Mouse (Mus musculus): ENCODE data around the gene Slc44a1. TPM values are rescaled to one million over a fixed set of nuclear protein-coding genes. Genes with fewer than 3 reads are reported as not detected.

Gene Slc44a1
- polyA plus RNA-seq, 1 experiment from 2014 or later, result 48.8 TPM

DNA sequence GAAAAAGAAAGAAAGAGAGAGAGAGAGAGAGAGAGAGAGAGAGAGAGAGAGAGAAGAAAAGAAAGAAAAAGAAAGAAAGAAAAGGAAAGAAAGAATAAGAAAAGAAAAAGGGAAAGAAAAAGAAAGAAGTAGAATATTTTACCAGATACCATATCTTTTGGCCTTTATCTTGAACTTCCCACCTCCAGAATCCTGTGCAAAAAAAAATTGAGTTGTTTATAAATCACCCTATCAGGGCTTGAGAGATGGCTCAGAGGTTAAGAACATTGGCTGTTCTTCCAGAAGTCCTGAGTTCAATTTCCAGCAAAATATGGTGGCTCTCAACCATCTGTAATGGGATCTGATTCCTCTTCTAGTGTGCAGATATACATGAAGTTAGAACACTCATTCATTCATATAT is 33.3 kb upstream of the Slc44a1 start:
- Histone ChIP-seq H3K4me1 (ENCODE audit: control insufficient read depth, insufficient read depth, low read length) (no peaks in the 10 kb centered on the region), H3K27me3 (ENCODE audit: control insufficient read depth, insufficient read depth, low read length) (no peaks in the 10 kb centered on the region), H3K4me2 (replicated peaks; ENCODE audit: low read depth, low read length) (no peak overlapping the region), H3K27ac (ENCODE audit: low read depth, low read length) (no peak overlapping the region), H3K36me3 (ENCODE audit: control insufficient read depth, insufficient read depth, low read length) (no peaks in the 10 kb centered on the region), H3K9ac (ENCODE audit: low read depth, low read length) (no peak overlapping the region), H3K4me3 (ENCODE audit: low read length) (no peak overlapping the region), H3K9me3 (ENCODE audit: control insufficient read depth, low read length) (no peaks in the 10 kb centered on the region)
- no peak for ATAC-seq (ENCODE audit: low FRiP score, low TSS enrichment)

DNA sequence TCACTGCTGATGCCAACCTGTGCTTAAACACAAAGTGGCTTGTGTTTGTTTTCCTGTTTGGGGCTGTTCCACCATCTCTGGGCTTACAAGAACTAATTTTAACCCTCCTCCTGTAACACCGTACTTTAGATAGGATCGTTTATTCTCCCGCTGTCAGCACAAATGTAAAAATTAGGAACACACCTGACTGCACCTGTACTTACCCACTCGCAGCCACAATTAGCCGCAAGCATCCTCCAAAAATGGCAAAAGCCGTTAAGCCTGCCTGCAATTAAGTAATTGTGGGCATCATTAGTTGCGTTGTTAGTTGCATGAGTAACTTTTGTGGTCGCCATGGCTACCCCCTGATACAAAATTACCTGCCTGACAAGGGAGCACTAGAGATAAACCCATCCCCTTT is 31.4 kb upstream of the Slc44a1 start:
- 52% methylated on average over 8 of the region's 8 CpGs for WGBS
- Histone ChIP-seq H3K4me1 (ENCODE audit: control insufficient read depth, insufficient read depth, low read length) (no peaks in the 10 kb centered on the region), H3K9ac (ENCODE audit: low read depth, low read length) (no peak overlapping the region)

GRCm38 (mm10) chr4:53409526-53410085 is 30.6 kb upstream of the Slc44a1 start:
- no peak for ATAC-seq (ENCODE audit: low FRiP score, low TSS enrichment)
- Histone ChIP-seq H3K4me2 (replicated peaks; ENCODE audit: low read depth, low read length) (no peak overlapping the region), H3K27ac (ENCODE audit: low read depth, low read length) (no peak overlapping the region), H3K9ac (ENCODE audit: low read depth, low read length) (no peak overlapping the region), H3K36me3 (ENCODE audit: control insufficient read depth, insufficient read depth, low read length) (no peaks in the 10 kb centered on the region), H3K4me3 (ENCODE audit: low read length) (no peak overlapping the region), H3K9me3 (ENCODE audit: control insufficient read depth, low read length) (no peaks in the 10 kb centered on the region), H3K27me3 (ENCODE audit: control insufficient read depth, insufficient read depth, low read length) (no peaks in the 10 kb centered on the region), H3K4me1 (ENCODE audit: control insufficient read depth, insufficient read depth, low read length) (no peaks in the 10 kb centered on the region)
- WGBS, result 19% methylated on average over 5 of the region's 5 CpGs

More for the DNA sequence above, 31.4 kb upstream of the Slc44a1 start:
- no peak for ATAC-seq (ENCODE audit: low FRiP score, low TSS enrichment)
- H3K9me3 ChIP-seq (ENCODE audit: control insufficient read depth, low read length), result no peaks in the 10 kb centered on the region
- H3K4me2 ChIP-seq (replicated peaks; ENCODE audit: low read depth, low read length), result no peak overlapping the region
- no peak overlapping the region for H3K27ac ChIP-seq (ENCODE audit: low read depth, low read length)
- no peaks in the 10 kb centered on the region for H3K36me3 ChIP-seq (ENCODE audit: control insufficient read depth, insufficient read depth, low read length)
- no peaks in the 10 kb centered on the region for H3K27me3 ChIP-seq (ENCODE audit: control insufficient read depth, insufficient read depth, low read length)
- no peak overlapping the region for H3K4me3 ChIP-seq (ENCODE audit: low read length)

- H3K27me3 ChIP-seq (ENCODE audit: control insufficient read depth, insufficient read depth, low read length), result no peaks in the 10 kb centered on the region
- H3K9me3 ChIP-seq (ENCODE audit: control insufficient read depth, low read length), result no peaks in the 10 kb centered on the region
- WGBS, result 76% methylated on average over 5 of the region's 5 CpGs
- no peak overlapping the region for H3K4me3 ChIP-seq (ENCODE audit: low read length)
- no peaks in the 10 kb centered on the region for H3K4me1 ChIP-seq (ENCODE audit: control insufficient read depth, insufficient read depth, low read length)
- no peak overlapping the region for H3K4me2 ChIP-seq (replicated peaks; ENCODE audit: low read depth, low read length)
- no peak overlapping the region for H3K9ac ChIP-seq (ENCODE audit: low read depth, low read length)
- no peak for ATAC-seq (ENCODE audit: low FRiP score, low TSS enrichment)
- H3K27ac ChIP-seq (ENCODE audit: low read depth, low read length), result no peak overlapping the region
- H3K36me3 ChIP-seq (ENCODE audit: control insufficient read depth, insufficient read depth, low read length), result no peaks in the 10 kb centered on the region
These were observed 29.5 kb upstream of the Slc44a1 start for GRCm38 (mm10) chr4:53410752-53411151.

- H3K27me3 ChIP-seq (ENCODE audit: control insufficient read depth, insufficient read depth, low read length), result no peaks in the 10 kb centered on the region
- H3K4me3 ChIP-seq (ENCODE audit: low read length), result no peak overlapping the region
- WGBS, result 85% methylated on average over 9 of the region's 9 CpGs
- H3K9ac ChIP-seq (ENCODE audit: low read depth, low read length), result no peak overlapping the region
- H3K4me2 ChIP-seq (replicated peaks; ENCODE audit: low read depth, low read length), result no peak overlapping the region
- H3K4me1 ChIP-seq (ENCODE audit: control insufficient read depth, insufficient read depth, low read length), result no peaks in the 10 kb centered on the region
- no peaks in the 10 kb centered on the region for H3K9me3 ChIP-seq (ENCODE audit: control insufficient read depth, low read length)
- no peaks in the 10 kb centered on the region for H3K36me3 ChIP-seq (ENCODE audit: control insufficient read depth, insufficient read depth, low read length)
- H3K27ac ChIP-seq (ENCODE audit: low read depth, low read length), result no peak overlapping the region
- ATAC-seq (ENCODE audit: low FRiP score, low TSS enrichment), result no peak
These were observed 28.0 kb upstream of the Slc44a1 start for GRCm38 (mm10) chr4:53411958-53412870.

GRCm38 (mm10) chr4:53412991-53413390 is 27.2 kb upstream of the Slc44a1 start:
- 88% methylated on average over 6 of the region's 6 CpGs for WGBS
- Histone ChIP-seq H3K36me3 (ENCODE audit: control insufficient read depth, insufficient read depth, low read length) (no peaks in the 10 kb centered on the region), H3K4me3 (ENCODE audit: low read length) (no peak overlapping the region), H3K4me2 (replicated peaks; ENCODE audit: low read depth, low read length) (no peak overlapping the region), H3K4me1 (ENCODE audit: control insufficient read depth, insufficient read depth, low read length) (no peaks in the 10 kb centered on the region), H3K9me3 (ENCODE audit: control insufficient read depth, low read length) (no peaks in the 10 kb centered on the region), H3K9ac (ENCODE audit: low read depth, low read length) (no peak overlapping the region), H3K27me3 (ENCODE audit: control insufficient read depth, insufficient read depth, low read length) (no peaks in the 10 kb centered on the region), H3K27ac (ENCODE audit: low read depth, low read length) (no peak overlapping the region)
- ATAC-seq (ENCODE audit: low FRiP score, low TSS enrichment), result no peak

GRCm38 (mm10) chr4:53414031-53414797 is 26.0 kb upstream of the Slc44a1 start:
- H3K9ac ChIP-seq (ENCODE audit: low read depth, low read length), result no peak overlapping the region
- H3K27me3 ChIP-seq (ENCODE audit: control insufficient read depth, insufficient read depth, low read length), result no peaks in the 10 kb centered on the region
- 77% methylated on average over 9 of the region's 9 CpGs for WGBS
- H3K4me3 ChIP-seq (ENCODE audit: low read length), result no peak overlapping the region
- no peaks in the 10 kb centered on the region for H3K36me3 ChIP-seq (ENCODE audit: control insufficient read depth, insufficient read depth, low read length)
- ATAC-seq (ENCODE audit: low FRiP score, low TSS enrichment), result no peak
- no peak overlapping the region for H3K27ac ChIP-seq (ENCODE audit: low read depth, low read length)
- no peaks in the 10 kb centered on the region for H3K4me1 ChIP-seq (ENCODE audit: control insufficient read depth, insufficient read depth, low read length)
- H3K4me2 ChIP-seq (replicated peaks; ENCODE audit: low read depth, low read length), result no peak overlapping the region
- H3K9me3 ChIP-seq (ENCODE audit: control insufficient read depth, low read length), result no peaks in the 10 kb centered on the region

DNA sequence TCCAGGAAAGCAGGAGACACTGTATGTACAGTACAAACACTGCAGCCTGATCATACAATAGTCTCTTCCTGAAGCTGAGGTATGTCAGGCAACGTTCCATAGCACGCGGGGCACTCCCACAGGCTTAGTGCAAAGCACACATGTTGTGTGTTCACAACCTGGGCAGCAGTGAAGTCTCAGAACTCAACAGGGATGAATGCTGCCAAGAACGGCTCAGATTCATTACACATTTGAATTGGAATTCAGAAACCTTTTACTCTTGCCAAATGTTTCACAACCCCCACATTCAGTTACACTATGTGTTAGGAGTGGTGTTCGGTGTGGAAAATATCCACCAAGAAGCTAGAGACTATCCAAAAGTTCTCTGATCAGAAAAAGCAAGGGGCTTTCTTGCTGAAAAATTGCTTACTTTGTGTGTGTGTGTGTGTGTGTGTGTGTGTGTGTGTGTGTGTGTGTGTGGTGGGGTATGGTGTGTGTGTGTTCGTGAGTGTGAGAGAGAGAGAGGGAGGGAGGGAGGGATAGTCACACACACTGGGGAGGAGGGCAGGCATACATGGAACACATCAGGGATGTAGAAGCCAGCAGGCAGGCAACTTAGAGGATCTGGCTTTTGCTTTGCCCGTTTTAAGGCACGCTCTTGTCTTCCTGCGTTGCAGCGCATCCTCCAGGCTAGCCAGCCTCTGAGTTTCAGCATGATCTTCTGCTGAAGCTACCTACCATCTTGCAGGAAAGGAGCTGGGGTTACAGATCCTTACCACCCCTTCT is 24.2 kb upstream of the Slc44a1 start:
- no peaks in the 10 kb centered on the region for H3K9me3 ChIP-seq (ENCODE audit: control insufficient read depth, low read length)
- no peaks in the 10 kb centered on the region for H3K4me1 ChIP-seq (ENCODE audit: control insufficient read depth, insufficient read depth, low read length)
- ATAC-seq (ENCODE audit: low FRiP score, low TSS enrichment), result no peak
- no peak overlapping the region for H3K9ac ChIP-seq (ENCODE audit: low read depth, low read length)
- H3K27me3 ChIP-seq (ENCODE audit: control insufficient read depth, insufficient read depth, low read length), result no peaks in the 10 kb centered on the region
- H3K4me2 ChIP-seq (replicated peaks; ENCODE audit: low read depth, low read length), result no peak overlapping the region
- no peak overlapping the region for H3K27ac ChIP-seq (ENCODE audit: low read depth, low read length)
- WGBS, result 78% methylated on average over 9 of the region's 10 CpGs
- H3K4me3 ChIP-seq (ENCODE audit: low read length), result no peak overlapping the region
- no peaks in the 10 kb centered on the region for H3K36me3 ChIP-seq (ENCODE audit: control insufficient read depth, insufficient read depth, low read length)

Measured in kidney, embryonic 14.5 days (tissue).